Mouse (Mus musculus) monocyte, adult 2 months (primary cell): ENCODE measurements around the gene Lsm7.

Experiments
- DNase-seq, 2 experiments: peaks; one replicate each; pipeline ENCODE4 v3.0.0; 2022; ENCODE audit warnings: low spot score in 2 of 2, low read depth in 1 of 2

The Lsm7 gene

GRCm38 (mm10) chr10:80876594-80876993 lies 21.6 kb upstream of the Lsm7 start:
- DNase-seq: no peak

GRCm38 (mm10) chr10:80876028-80876427 lies 21.0 kb upstream of the Lsm7 start:
- DNase-seq: no peak

- DNase-seq: no peak
These were observed 19.0 kb upstream of the Lsm7 start for GRCm38 (mm10) chr10:80874035-80874434.

- no peak for DNase-seq
These were observed 16.6 kb upstream of the Lsm7 start, which contains the start of gene Tmprss9 for GRCm38 (mm10) chr10:80871581-80871980. Gene Tmprss9 (plus strand): TSS chr10:80871848.

GRCm38 (mm10) chr10:80870993-80871392 lies 16.0 kb upstream of the Lsm7 start:
- DNase-seq: no peak

GRCm38 (mm10) chr10:80864446-80864845 lies 9.4 kb upstream of the Lsm7 start:
- no peak for DNase-seq

GRCm38 (mm10) chr10:80862305-80862704 lies 7.3 kb upstream of the Lsm7 start:
- no peak for DNase-seq

- no peak for DNase-seq
These were observed 3.4 kb upstream of the Lsm7 start for GRCm38 (mm10) chr10:80858350-80858935.

GRCm38 (mm10) chr10:80857848-80858247 lies 2.8 kb upstream of the Lsm7 start:
- no peak for DNase-seq

- no peak for DNase-seq
These were observed 2.4 kb upstream of the Lsm7 start for GRCm38 (mm10) chr10:80857386-80857785.

- no peak for DNase-seq
These were observed 1.9 kb upstream of the Lsm7 start for GRCm38 (mm10) chr10:80856908-80857307.

GRCm38 (mm10) chr10:80856267-80856666 lies 1.3 kb upstream of the Lsm7 start:
- no peak for DNase-seq

- DNase-seq: no peak
These were observed 702 bp upstream of the Lsm7 start for GRCm38 (mm10) chr10:80855749-80856073.

GRCm38 (mm10) chr10:80848571-80848970 lies 6.4 kb downstream of the Lsm7 start:
- DNase-seq: peak in 1 of 2 experiments; percentile 33

GRCm38 (mm10) chr10:80845732-80846131 lies 9.3 kb downstream of the Lsm7 start:
- no peak for DNase-seq

GRCm38 (mm10) chr10:80845055-80845693 lies 9.8 kb downstream of the Lsm7 start:
- no peak for DNase-seq

- DNase-seq: no peak
These were observed 11.0 kb downstream of the Lsm7 start, which contains the start of gene Lingo3 for GRCm38 (mm10) chr10:80843931-80844547. Gene Lingo3 (minus strand): TSS chr10:80844039.

GRCm38 (mm10) chr10:80843087-80843930 lies 11.7 kb downstream of the Lsm7 start:
- no peak for DNase-seq

- DNase-seq: no peak
These were observed 12.7 kb downstream of the Lsm7 start for GRCm38 (mm10) chr10:80842334-80842733.

GRCm38 (mm10) chr10:80841685-80842084 lies 13.3 kb downstream of the Lsm7 start:
- DNase-seq: no peak

GRCm38 (mm10) chr10:80839848-80840247 lies 15.2 kb downstream of the Lsm7 start:
- no peak for DNase-seq
